Mouse (Mus musculus) kidney, adult 8-10 months (tissue): ENCODE results near the gene Rragd.

Source experiments
- DNase-seq, 2 experiments: peaks; one replicate each; pipeline ENCODE4 v3.0.0; 2022

Rragd gene

GRCm38 (mm10) chr4:33052650-33053049 lies 69.8 kb downstream of the Rragd start:
- no peak for DNase-seq

DNA sequence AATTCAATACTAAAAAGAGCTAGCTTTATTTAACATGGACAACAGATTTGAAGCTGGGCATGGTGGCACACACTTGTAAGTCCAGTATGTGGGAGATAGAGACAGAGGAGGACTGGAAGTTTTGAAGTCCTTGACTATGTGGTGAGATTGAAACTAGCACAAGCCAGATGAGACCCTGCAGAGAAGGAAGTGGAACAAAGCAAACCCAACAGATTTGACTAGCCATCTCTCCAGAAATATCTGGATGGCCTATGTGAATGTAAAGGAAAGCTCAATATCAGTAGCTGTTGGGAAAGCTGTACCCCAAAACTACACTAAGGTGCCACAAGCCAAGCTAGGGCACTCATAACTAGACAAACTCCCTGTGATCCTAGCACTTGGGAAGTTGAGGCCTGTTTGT lies 71.6 kb downstream of the Rragd start:
- DNase-seq, result no peak

- DNase-seq, result no peak
Measured at GRCm38 (mm10) chr4:33056317-33056716, 73.5 kb downstream of the Rragd start.

GRCm38 (mm10) chr4:33057890-33058687 lies 75.3 kb downstream of the Rragd start:
- DNase-seq, result no peak

GRCm38 (mm10) chr4:33061158-33061557 lies 78.3 kb downstream of the Rragd start:
- DNase-seq, result no peak

GRCm38 (mm10) chr4:33062981-33063380 lies 80.1 kb downstream of the Rragd start, which contains the start of gene Gabrr2:
Gabrr2 (plus strand) TSS chr4:33062999.
- DNase-seq, result no peak

- no peak for DNase-seq
Measured at GRCm38 (mm10) chr4:33064986-33065385, 82.1 kb downstream of the Rragd start.

GRCm38 (mm10) chr4:33066223-33066960 lies 83.6 kb downstream of the Rragd start:
- DNase-seq, result no peak

DNA sequence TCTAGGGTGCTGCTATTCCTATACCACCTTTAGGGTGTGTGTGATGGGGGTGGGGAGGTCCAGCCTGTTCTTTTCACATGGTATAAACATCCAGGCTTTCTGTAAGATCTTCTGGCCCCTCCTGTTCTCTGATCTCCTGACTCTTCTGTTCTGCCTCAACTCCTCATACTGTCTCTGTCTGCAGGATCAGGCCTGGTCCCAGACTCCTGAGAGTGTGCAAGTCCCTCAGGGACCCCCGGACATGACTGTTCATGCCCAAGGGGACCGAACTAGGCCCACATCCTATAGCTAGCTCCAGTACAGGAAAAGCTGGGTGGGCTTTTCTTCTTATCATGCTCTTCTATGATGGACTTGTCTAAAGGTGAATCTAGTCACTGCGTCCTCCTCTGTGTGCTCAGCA lies 84.5 kb downstream of the Rragd start:
- no peak for DNase-seq

GRCm38 (mm10) chr4:33067826-33068225 lies 85.0 kb downstream of the Rragd start:
- no peak for DNase-seq

- no peak for DNase-seq
Measured at GRCm38 (mm10) chr4:33068894-33069293, 86.1 kb downstream of the Rragd start.

- no peak for DNase-seq
Measured at GRCm38 (mm10) chr4:33070326-33070725, 87.5 kb downstream of the Rragd start.

- DNase-seq, result no peak
Measured at GRCm38 (mm10) chr4:33071337-33071736, 88.5 kb downstream of the Rragd start.
